Mouse (Mus musculus): ENCODE measurements around the gene Sept14.

- TF ChIP-seq CTCF (IDR thresholded peaks at IDR 0.05; ENCODE audit: borderline replicate concordance, control insufficient read depth, extremely low read depth, insufficient read depth, low read length, poor library complexity) (no peak), POLR2A (IDR thresholded peaks at IDR 0.05; ENCODE audit: control insufficient read depth, extremely low read depth, insufficient read depth, low read length, poor library complexity) (no peak)
Observed at GRCm38 (mm10) chr5:129670036-129670458, 38.3 kb downstream of the Sept14 start, which contains the start of gene Zfp11.

All from thymus, adult 2 months (tissue).